ENCODE assay signal across 26 mouse cellular contexts in genomic region chr5:132433377-132434115, GRCm38 (mm10).
DNase-seq lines count a peak whose midpoint lies in the region; ATAC-seq and TF ChIP-seq lines count a peak whose summit lies in the region.
"Had no signal": no experiment of that assay in that cellular context is flagged by ENCODE, and none has a peak within 500 bp of the region (broad histone marks: within the 10 kb centered on the region; RNA-seq: fewer than 3 reads in every experiment).

No protein-coding gene starts in this region.

- peak; percentile 41 for DNase-seq in heart, adult 11 months
- no peak for DNase-seq in heart, adult 2 months
- DNase-seq in thymus, postnatal 14 days, result no peak
- DNase-seq in heart, postnatal 14 days, result no peak
- no peak for DNase-seq in left cerebral cortex, postnatal 25 days (ENCODE audit: low spot score in 2 of 2)
- DNase-seq: adrenal gland, adult 2 months; adrenal gland, postnatal 14 days; cerebellum, adult 11 months; cerebellum, adult 2 months; cerebellum, adult 9-11 months; cerebellum, postnatal 25 days; embryo, embryonic 11 days; gastrocnemius, adult 2 months; gastrocnemius, postnatal 14 days; heart, postnatal 36 days had no signal

- H3K36me3 ChIP-seq in heart, adult 2 months (ENCODE audit: control insufficient read depth, insufficient read depth, low read length), result no peaks in the 10 kb centered on the region
- H3K36me3 ChIP-seq: embryonic facial prominence, embryonic 10.5 days; embryonic facial prominence, embryonic 13.5 days; forebrain, embryonic 12.5 days; hindbrain, embryonic 10.5 days; hindbrain, embryonic 13.5 days had no signal

- no peaks in the 10 kb centered on the region for H3K27me3 ChIP-seq in heart, adult 2 months (ENCODE audit: control insufficient read depth, insufficient read depth, low read length)
- H3K27me3 ChIP-seq: embryonic facial prominence, embryonic 13.5 days; forebrain, embryonic 12.5 days; hindbrain, embryonic 13.5 days had no signal

- intact Hi-C loops in heart, adult 2 months (cut with DNase I), result no loop called here
- intact Hi-C loops in heart, postnatal 14 days (cut with DNase I), result loop anchor here (10.0 kb wide), 1 partner anchor 199 kb away; no protein-coding TSS in a partner anchor
- intact Hi-C loops in left cerebral cortex, postnatal 25 days (cut with DNase I), result no loop called here

- H3K9ac ChIP-seq in heart, adult 2 months (ENCODE audit: low read depth, low read length), result no peak overlapping the region
- H3K9ac ChIP-seq: embryonic facial prominence, embryonic 13.5 days; forebrain, embryonic 12.5 days; hindbrain, embryonic 13.5 days had no signal

- peaks cover 2% of the 10 kb centered on the region for H3K4me1 ChIP-seq in heart, adult 2 months (ENCODE audit: control insufficient read depth, insufficient read depth, low read length)
- H3K4me1 ChIP-seq: embryonic facial prominence, embryonic 10.5 days had no signal

- peaks cover 1% of the 10 kb centered on the region for H3K79me2 ChIP-seq in heart, adult 2 months (replicated peaks; ENCODE audit: control insufficient read depth, insufficient read depth, low read length)

- WGBS in heart, adult 2 months, result 83% methylated on average over 6 of the region's 6 CpGs

- no peak for TF ChIP-seq EP300 in heart, adult 2 months (IDR thresholded peaks at IDR 0.05; ENCODE audit: insufficient read depth, low read depth, low read length)

- TF ChIP-seq CTCF in heart, adult 2 months (IDR thresholded peaks at IDR 0.05), result no peak

- H3K27ac ChIP-seq in heart, adult 2 months, result no peak overlapping the region
- H3K27ac ChIP-seq: embryonic facial prominence, embryonic 10.5 days; embryonic facial prominence, embryonic 13.5 days; forebrain, embryonic 12.5 days; gastrocnemius, adult 2 months; hindbrain, embryonic 10.5 days; hindbrain, embryonic 13.5 days had no signal

- H3K4me3 ChIP-seq in heart, adult 2 months, result no peak overlapping the region
- H3K4me3 ChIP-seq: embryonic facial prominence, embryonic 10.5 days; embryonic facial prominence, embryonic 13.5 days; erythroblast, embryonic 14.5 days; forebrain, embryonic 12.5 days; gastrocnemius, adult 2 months; hindbrain, embryonic 10.5 days; hindbrain, embryonic 13.5 days had no signal

- ATAC-seq in common myeloid progenitor, adult 5-6 weeks (replicated peaks; ENCODE audit: low read depth, poor library complexity, severe bottlenecking), result peak; percentile 89
- peak; percentile 59 for ATAC-seq in megakaryocyte progenitor cell, adult 5-6 weeks (replicated peaks; ENCODE audit: poor library complexity)
- ATAC-seq: CD4-positive, CD25-positive, alpha-beta regulatory T cell, adult 4 months; forebrain, embryonic 16.5 days; hindbrain, embryonic 16.5 days had no signal

- no peak for TF ChIP-seq POLR2A in heart, adult 2 months (IDR thresholded peaks at IDR 0.05; ENCODE audit: insufficient read depth, low read depth, low read length)
